Mouse (Mus musculus): Measurements from ENCODE around the gene Ap2a2. TPM values are rescaled to one million over a fixed set of nuclear protein-coding genes. Genes with fewer than 3 reads are reported as not detected.

The Ap2a2 gene
- polyA plus RNA-seq, 1 experiment from 2014 or later: 104 TPM

DNA sequence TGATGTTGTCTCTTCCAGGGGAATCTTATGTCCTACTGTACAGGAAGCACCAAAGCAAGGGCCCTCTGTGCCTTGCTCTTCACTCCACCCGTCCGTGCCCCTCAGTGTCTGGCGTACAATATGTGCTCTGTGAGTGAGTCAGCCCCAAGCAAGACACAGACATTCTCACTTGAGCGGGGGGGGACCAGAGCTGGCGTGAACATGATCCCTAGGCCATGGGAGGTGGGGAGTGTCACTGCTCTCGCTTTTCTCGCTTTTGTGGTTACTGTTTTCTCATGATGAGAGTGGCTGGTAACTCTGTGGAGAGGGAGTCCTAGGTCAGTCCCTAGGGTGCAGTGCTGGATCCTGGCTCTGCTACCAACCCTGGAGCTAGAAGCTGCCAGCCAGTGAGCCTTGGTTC lies 2.6 kb downstream of the Ap2a2 start:
- Histone ChIP-seq H3K27ac (peak overlapping the region; percentile 44; the same call in 1 of the 2 replicates), H3K36me3 (replicated peaks) (peaks cover 16% of the 10 kb centered on the region), H3K4me3 (peak overlapping the region; percentile 4; the same call in 1 of the 2 replicates), H3K27me3 (ENCODE audit: poor library complexity, severe bottlenecking) (peaks cover 9% of the 10 kb centered on the region; the same call in 1 of the 2 replicates), H3K4me1 (peaks cover 53% of the 10 kb centered on the region), H3K9me3 (no peaks in the 10 kb centered on the region)
- 60% methylated on average over 7 of the region's 7 CpGs for WGBS
- DNase-seq (ENCODE audit: extremely low spot score, low spot score): no peak

DNA sequence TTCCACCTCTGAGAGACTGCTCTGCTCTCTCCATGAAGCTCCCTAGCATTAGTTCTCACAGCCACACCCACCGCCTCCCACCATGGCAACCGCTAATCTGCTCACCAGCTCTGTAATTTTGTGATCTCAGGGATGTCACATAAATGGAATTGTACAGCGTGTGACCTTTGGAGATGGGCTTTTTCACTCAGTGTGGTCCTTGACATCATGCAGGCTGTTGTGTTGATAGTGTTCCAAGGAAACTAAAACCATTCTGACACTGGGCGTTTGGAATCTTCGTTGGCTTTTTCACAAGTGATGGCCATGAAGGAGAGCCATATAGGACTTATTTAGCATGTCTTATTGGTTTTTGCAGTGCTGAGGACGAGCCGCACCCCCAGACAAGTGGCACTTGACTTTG lies 4.6 kb downstream of the Ap2a2 start:
- WGBS: 83% methylated on average over 7 of the region's 7 CpGs
- peaks cover 19% of the 10 kb centered on the region for H3K36me3 ChIP-seq (replicated peaks)
- H3K4me1 ChIP-seq: peaks cover 51% of the 10 kb centered on the region
- no peaks in the 10 kb centered on the region for H3K9me3 ChIP-seq
- no peak overlapping the region for H3K27ac ChIP-seq
- no peak overlapping the region for H3K4me3 ChIP-seq
- DNase-seq (ENCODE audit: extremely low spot score, low spot score): no peak
- no peaks in the 10 kb centered on the region for H3K27me3 ChIP-seq (ENCODE audit: poor library complexity, severe bottlenecking)

- H3K4me1 ChIP-seq: peaks cover 29% of the 10 kb centered on the region
- 91% methylated on average over 9 of the region's 9 CpGs for WGBS
- H3K27me3 ChIP-seq (ENCODE audit: poor library complexity, severe bottlenecking): no peaks in the 10 kb centered on the region
- DNase-seq (ENCODE audit: extremely low spot score, low spot score): no peak
- no peak overlapping the region for H3K4me3 ChIP-seq
- H3K36me3 ChIP-seq (replicated peaks): peaks cover 25% of the 10 kb centered on the region
- H3K27ac ChIP-seq: no peak overlapping the region
- H3K9me3 ChIP-seq: no peaks in the 10 kb centered on the region
These were observed 7.4 kb downstream of the Ap2a2 start for GRCm38 (mm10) chr7:141569283-141569803.

DNA sequence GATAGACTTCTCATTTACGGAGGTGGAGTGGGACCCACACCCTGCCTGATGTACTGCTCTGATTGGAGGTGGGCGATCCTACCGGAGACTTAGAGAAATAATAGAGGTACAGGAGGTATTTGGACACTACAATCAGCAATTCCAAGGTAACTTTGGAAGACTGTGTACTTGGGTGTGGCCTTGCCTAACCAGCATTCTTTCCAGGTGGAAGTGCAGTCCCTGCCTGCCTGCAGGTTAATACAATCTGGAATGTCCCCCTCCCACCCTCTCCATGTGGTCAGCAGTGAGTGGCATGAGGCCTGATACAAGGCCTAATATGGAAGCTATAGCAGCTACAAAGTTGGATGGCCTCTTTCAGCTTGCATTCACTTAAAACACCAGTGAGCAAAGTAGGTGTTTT lies 7.9 kb downstream of the Ap2a2 start:
- DNase-seq (ENCODE audit: extremely low spot score, low spot score): no peak
- peaks cover 22% of the 10 kb centered on the region for H3K36me3 ChIP-seq (replicated peaks)
- no peak overlapping the region for H3K27ac ChIP-seq
- H3K9me3 ChIP-seq: no peaks in the 10 kb centered on the region
- WGBS: 93% methylated on average over 3 of the region's 3 CpGs
- H3K4me1 ChIP-seq: peaks cover 23% of the 10 kb centered on the region
- H3K27me3 ChIP-seq (ENCODE audit: poor library complexity, severe bottlenecking): no peaks in the 10 kb centered on the region
- H3K4me3 ChIP-seq: no peak overlapping the region

- no peak overlapping the region for H3K27ac ChIP-seq
- no peak overlapping the region for H3K4me3 ChIP-seq
- WGBS: 83% methylated on average over 4 of the region's 4 CpGs
- H3K27me3 ChIP-seq (ENCODE audit: poor library complexity, severe bottlenecking): no peaks in the 10 kb centered on the region
- peaks cover 23% of the 10 kb centered on the region for H3K4me1 ChIP-seq
- DNase-seq (ENCODE audit: extremely low spot score, low spot score): no peak
- H3K9me3 ChIP-seq: no peaks in the 10 kb centered on the region
- H3K36me3 ChIP-seq (replicated peaks): peaks cover 20% of the 10 kb centered on the region
These were observed 8.8 kb downstream of the Ap2a2 start for GRCm38 (mm10) chr7:141570625-141571295.

GRCm38 (mm10) chr7:141574041-141574440 lies 12.1 kb downstream of the Ap2a2 start:
- H3K9me3 ChIP-seq: no peaks in the 10 kb centered on the region
- 89% methylated on average over 3 of the region's 3 CpGs for WGBS
- H3K27ac ChIP-seq: no peak overlapping the region
- H3K27me3 ChIP-seq (ENCODE audit: poor library complexity, severe bottlenecking): no peaks in the 10 kb centered on the region
- H3K36me3 ChIP-seq (replicated peaks): peaks cover 19% of the 10 kb centered on the region
- no peak overlapping the region for H3K4me3 ChIP-seq
- H3K4me1 ChIP-seq: peaks cover 9% of the 10 kb centered on the region; the same call in 1 of the 2 replicates
- DNase-seq (ENCODE audit: extremely low spot score, low spot score): no peak

DNA sequence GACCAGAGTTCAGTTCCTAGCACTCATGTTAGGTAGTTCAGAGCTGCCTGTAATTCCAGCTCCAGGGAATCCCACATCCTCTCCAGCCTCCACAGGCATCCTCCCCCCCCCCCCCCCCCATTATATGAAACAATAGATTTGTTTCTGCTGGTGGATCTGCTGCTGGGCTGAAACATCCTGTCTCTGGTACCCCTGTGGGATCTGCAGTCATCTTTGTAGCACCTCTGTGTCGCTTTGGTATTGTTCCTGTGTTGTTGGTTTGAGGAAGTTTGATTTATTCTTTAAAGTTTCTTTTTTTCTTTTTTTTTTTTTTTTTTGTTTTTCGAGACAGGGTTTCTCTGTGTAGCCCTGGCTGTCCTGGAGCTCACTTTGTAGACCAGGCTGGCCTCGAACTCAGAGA lies 13.5 kb downstream of the Ap2a2 start:
- Histone ChIP-seq H3K9me3 (no peaks in the 10 kb centered on the region), H3K27ac (no peak overlapping the region), H3K36me3 (replicated peaks) (peaks cover 17% of the 10 kb centered on the region; the same call in 1 of the 2 replicates), H3K4me1 (no peaks in the 10 kb centered on the region; the same call in 1 of the 2 replicates), H3K27me3 (ENCODE audit: poor library complexity, severe bottlenecking) (no peaks in the 10 kb centered on the region), H3K4me3 (no peak overlapping the region)
- DNase-seq (ENCODE audit: extremely low spot score, low spot score): no peak
- whole genome bisulfite sequencing: 85% methylated on average over 3 of the region's 3 CpGs

GRCm38 (mm10) chr7:141577801-141578200 lies 15.8 kb downstream of the Ap2a2 start:
- Histone ChIP-seq H3K27ac (no peak overlapping the region), H3K36me3 (replicated peaks) (peaks cover 30% of the 10 kb centered on the region; the same call in 1 of the 2 replicates)
- WGBS: 91% methylated on average over 3 of the region's 3 CpGs

DNA sequence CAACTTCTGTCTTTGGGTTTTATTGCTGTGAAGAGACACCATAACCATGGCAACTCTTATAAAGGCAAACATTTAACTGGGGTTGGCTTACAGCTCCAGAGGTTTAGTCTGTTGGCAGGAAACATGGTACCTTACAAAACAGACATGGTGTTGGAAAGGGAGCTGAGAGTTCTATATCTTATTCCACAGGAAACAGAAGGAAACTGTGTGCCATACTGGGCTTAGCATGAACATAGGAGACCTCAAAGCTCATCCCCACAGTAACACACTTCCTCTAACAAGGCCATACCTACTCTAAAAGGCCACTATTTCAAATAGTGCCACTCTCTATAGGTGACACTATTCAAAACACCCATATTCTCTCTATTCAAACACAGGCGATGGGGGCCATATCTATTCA lies 16.5 kb downstream of the Ap2a2 start:
- DNase-seq (ENCODE audit: extremely low spot score, low spot score): no peak
- Histone ChIP-seq H3K4me1 (no peaks in the 10 kb centered on the region; the same call in 1 of the 2 replicates), H3K9me3 (no peaks in the 10 kb centered on the region), H3K27ac (no peak overlapping the region), H3K27me3 (ENCODE audit: poor library complexity, severe bottlenecking) (no peaks in the 10 kb centered on the region), H3K36me3 (replicated peaks) (peaks cover 29% of the 10 kb centered on the region; the same call in 1 of the 2 replicates), H3K4me3 (no peak overlapping the region)
- WGBS: 97% methylated on average over 1 of the region's 1 CpGs

More at GRCm38 (mm10) chr7:141577801-141578200, 15.8 kb downstream of the Ap2a2 start:
- Histone ChIP-seq H3K4me1 (no peaks in the 10 kb centered on the region; the same call in 1 of the 2 replicates), H3K4me3 (no peak overlapping the region), H3K9me3 (no peaks in the 10 kb centered on the region), H3K27me3 (ENCODE audit: poor library complexity, severe bottlenecking) (no peaks in the 10 kb centered on the region)
- DNase-seq (ENCODE audit: extremely low spot score, low spot score): no peak

DNA sequence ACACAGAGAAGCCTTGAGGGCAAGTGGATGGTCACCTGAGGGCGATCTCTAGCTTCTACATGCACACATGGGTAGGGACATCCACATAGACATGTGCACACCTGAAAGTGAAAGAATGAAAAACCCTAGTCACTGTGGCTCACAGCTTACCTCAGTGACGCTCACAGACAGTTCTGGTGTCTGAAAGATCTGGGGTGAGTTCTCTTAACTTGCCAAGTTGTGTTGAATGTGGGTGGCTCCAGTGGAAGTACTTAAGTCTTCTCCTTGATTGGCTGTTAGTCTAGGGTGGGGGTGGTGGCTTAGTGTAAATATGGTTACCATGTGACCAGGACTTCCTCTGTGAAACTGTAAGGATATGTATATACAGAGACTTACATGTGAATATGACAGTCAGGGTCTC lies 17.0 kb downstream of the Ap2a2 start:
- Histone ChIP-seq H3K27ac (no peak overlapping the region), H3K9me3 (no peaks in the 10 kb centered on the region), H3K4me1 (no peaks in the 10 kb centered on the region; the same call in 1 of the 2 replicates), H3K36me3 (replicated peaks) (peaks cover 26% of the 10 kb centered on the region; the same call in 1 of the 2 replicates), H3K27me3 (ENCODE audit: poor library complexity, severe bottlenecking) (no peaks in the 10 kb centered on the region), H3K4me3 (no peak overlapping the region)
- WGBS: 92% methylated on average over 2 of the region's 2 CpGs
- DNase-seq (ENCODE audit: extremely low spot score, low spot score): no peak

DNA sequence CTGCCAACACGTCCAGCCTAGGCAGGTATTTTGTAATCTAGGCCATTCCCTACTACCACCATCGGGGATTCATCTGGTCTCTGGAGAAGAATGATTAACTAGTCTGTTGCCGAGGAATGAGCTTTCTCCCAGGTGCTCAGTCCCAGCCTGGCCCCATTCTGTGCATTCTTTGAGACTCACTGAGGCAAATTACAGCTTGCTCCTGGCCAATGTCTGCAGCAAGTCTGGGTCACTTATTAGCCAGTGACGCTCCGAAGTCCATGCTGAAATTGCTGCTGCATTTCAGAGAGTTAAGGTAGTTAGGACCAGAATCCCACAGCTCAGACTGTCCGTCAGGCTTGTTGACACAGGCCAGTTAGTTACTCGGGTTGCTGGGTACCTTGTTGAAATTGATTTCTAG lies 19.4 kb downstream of the Ap2a2 start:
- H3K9me3 ChIP-seq: no peaks in the 10 kb centered on the region
- H3K27ac ChIP-seq: no peak overlapping the region
- H3K36me3 ChIP-seq (replicated peaks): peaks cover 25% of the 10 kb centered on the region; the same call in 1 of the 2 replicates
- no peak for DNase-seq (ENCODE audit: extremely low spot score, low spot score)
- H3K27me3 ChIP-seq (ENCODE audit: poor library complexity, severe bottlenecking): no peaks in the 10 kb centered on the region
- WGBS: 90% methylated on average over 7 of the region's 7 CpGs
- H3K4me1 ChIP-seq: no peaks in the 10 kb centered on the region; the same call in 1 of the 2 replicates
- no peak overlapping the region for H3K4me3 ChIP-seq

GRCm38 (mm10) chr7:141584048-141584841 lies 22.3 kb downstream of the Ap2a2 start:
- no peak overlapping the region for H3K27ac ChIP-seq
- no peaks in the 10 kb centered on the region for H3K4me1 ChIP-seq
- no peak overlapping the region for H3K4me3 ChIP-seq
- peaks cover 33% of the 10 kb centered on the region for H3K36me3 ChIP-seq (replicated peaks)
- no peaks in the 10 kb centered on the region for H3K27me3 ChIP-seq (ENCODE audit: poor library complexity, severe bottlenecking)
- DNase-seq (ENCODE audit: extremely low spot score, low spot score): no peak
- H3K9me3 ChIP-seq: no peaks in the 10 kb centered on the region
- WGBS: 86% methylated on average over 5 of the region's 5 CpGs

DNA sequence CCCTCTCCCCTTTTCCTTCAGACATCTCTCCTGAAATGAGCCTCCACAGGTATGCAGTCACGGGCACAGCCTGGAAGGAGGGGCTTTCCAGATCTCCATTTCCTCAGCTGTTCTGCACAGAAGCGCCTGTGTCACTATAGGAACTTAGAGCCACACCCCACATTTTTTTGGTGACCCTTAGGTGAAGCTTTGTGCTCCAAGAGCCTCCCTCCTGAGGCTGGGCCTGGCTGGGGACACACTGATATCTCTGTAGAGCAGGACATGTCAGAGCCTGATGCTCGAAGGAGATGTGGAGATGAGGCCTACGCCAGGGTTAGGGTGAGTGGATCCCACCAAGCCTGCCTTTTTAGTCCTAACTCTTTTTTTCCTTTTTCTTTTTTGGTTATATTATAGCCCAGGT lies 23.3 kb downstream of the Ap2a2 start:
- Histone ChIP-seq H3K27me3 (ENCODE audit: poor library complexity, severe bottlenecking) (no peaks in the 10 kb centered on the region), H3K4me1 (no peaks in the 10 kb centered on the region), H3K36me3 (replicated peaks) (peaks cover 39% of the 10 kb centered on the region), H3K9me3 (no peaks in the 10 kb centered on the region), H3K4me3 (no peak overlapping the region), H3K27ac (no peak overlapping the region)
- 90% methylated on average over 4 of the region's 4 CpGs for WGBS
- no peak for DNase-seq (ENCODE audit: extremely low spot score, low spot score)
